Mouse (Mus musculus) thymus, adult 2 months (tissue): Measurements from ENCODE around the gene Rbm20.

Experiments used
- CTCF ChIP-seq: fragments of 200-500 bp; IDR thresholded peaks from 2 replicates; pipeline ENCODE4 v1.5.1; 2012; ENCODE audit warnings: mild to moderate bottlenecking, control low read depth, low read length, moderate library complexity, borderline replicate concordance; ENCODE audit not compliant: control insufficient read depth, poor library complexity, insufficient read depth; ENCODE audit errors: extremely low read depth
- POLR2A ChIP-seq: fragments of 200-500 bp; IDR thresholded peaks from 2 replicates; pipeline ENCODE4 v1.6.1; 2012; ENCODE audit warnings: mild to moderate bottlenecking, low read length, control low read depth, moderate library complexity; ENCODE audit not compliant: control insufficient read depth, poor library complexity, insufficient read depth; ENCODE audit errors: extremely low read depth

DNA sequence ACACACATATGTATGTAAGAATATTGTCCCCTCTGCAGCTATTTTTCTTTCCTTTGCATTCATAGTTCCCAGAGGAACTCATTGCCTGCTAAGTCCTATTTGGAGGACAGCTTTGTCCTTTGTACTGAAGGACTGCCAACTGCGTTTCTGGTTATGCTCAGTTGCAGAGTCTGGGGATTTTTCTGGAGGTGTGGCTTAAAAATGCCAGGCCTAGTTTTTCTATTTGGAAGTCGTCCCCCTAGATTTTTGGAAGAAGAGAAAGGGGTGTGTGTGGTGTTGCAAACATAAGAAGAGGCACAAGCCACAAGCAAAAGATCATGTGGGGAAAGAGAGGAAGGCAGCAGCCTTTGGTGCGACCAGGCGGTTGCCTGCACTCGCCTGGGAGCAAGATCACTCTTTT is 220.9 kb downstream of the Rbm20 start:
- TF ChIP-seq CTCF, result no peak
- TF ChIP-seq POLR2A, result no peak
